Mouse (Mus musculus): ENCODE data around the gene Lyar.

- TF ChIP-seq CTCF (IDR thresholded peaks at IDR 0.05; ENCODE audit: low read depth) (no peak), EP300 (IDR thresholded peaks at IDR 0.05; ENCODE audit: low read depth) (no peak)
These were observed 36.3 kb downstream of the Lyar start for GRCm38 (mm10) chr5:38256551-38256950.
